Mouse (Mus musculus) kidney, embryonic 16.5 days (tissue): ENCODE results near the gene Gm28635. TPM values are rescaled to one million over a fixed set of nuclear protein-coding genes. Genes with fewer than 3 reads are reported as not detected.

ENCODE experiments used
- ATAC-seq: fragments of 200-750 bp; cut with Nextera tagmentation; 2 replicates; pipeline ENCODE4 v1.8.0; 2017; ENCODE audit warnings: moderate TSS enrichment; ENCODE audit not compliant: low FRiP score, low TSS enrichment
- H3K27ac ChIP-seq: fragments of 300-500 bp; sonication (generic); 2 replicates; pipeline ENCODE4 v1.5.1; 2014; ENCODE audit warnings: low read length
- H3K27me3 ChIP-seq: fragments of 300-500 bp; sonication (generic); 2 replicates; pipeline ENCODE4 v1.6.1; 2014; ENCODE audit warnings: low read length, control low read depth, mixed read lengths; ENCODE audit not compliant: insufficient read depth
- H3K36me3 ChIP-seq: fragments of 300-500 bp; sonication (generic); 2 replicates; pipeline ENCODE4 v1.6.1; 2014; ENCODE audit warnings: low read length, control low read depth, mixed read lengths; ENCODE audit not compliant: insufficient read depth
- H3K4me1 ChIP-seq: fragments of 300-500 bp; sonication (generic); 2 replicates; pipeline ENCODE4 v1.6.1; 2014; ENCODE audit warnings: low read length, control low read depth, mixed read lengths; ENCODE audit not compliant: insufficient read depth
- H3K4me2 ChIP-seq: fragments of 300-500 bp; sonication (generic); replicated peaks from 2 replicates; pipeline ENCODE4 v1.6.1; 2014; ENCODE audit warnings: low read depth, low read length
- H3K4me3 ChIP-seq: fragments of 300-500 bp; sonication (generic); 2 replicates; pipeline ENCODE4 v1.5.1; 2014; ENCODE audit warnings: mild to moderate bottlenecking, low read length
- H3K9ac ChIP-seq: fragments of 300-500 bp; sonication (generic); replicated peaks from 2 replicates; pipeline ENCODE4 v1.6.1; 2014; ENCODE audit warnings: low read length
- H3K9me3 ChIP-seq: fragments of 300-500 bp; sonication (generic); 2 replicates; pipeline ENCODE4 v1.6.1; 2016; ENCODE audit warnings: low read length, control low read depth
- WGBS: fragments of 180-500 bp; shearing (Covaris S2); extraction: QIAGEN DNeasy Blood & Tissue Kit; methylation state at CpG from one replicate; pipeline ENCODE4 v1.1.7; 2014; 5-methylcytosine and 5-hydroxymethylcytosine counted together
- polyA plus RNA-seq: library from polyadenylated mRNA; unstranded; fragments of >200 nt; fragmentation: Nextera tagmentation; extraction: Ambion mirVana; gene quantifications from 2 replicates; pipeline ENCODE4 v1.2.1, GENCODE M21; 2015

Gm28635 gene
- not detected in 2 replicates for polyA plus RNA-seq

- H3K9me3 ChIP-seq = no peaks in the 10 kb centered on the region
- H3K27me3 ChIP-seq = no peaks in the 10 kb centered on the region
- ATAC-seq = peak; percentile 100
- peak within 1 kb of the TSS; percentile 92 for H3K9ac ChIP-seq
- under 1% methylated on average over 44 of the region's 44 CpGs for WGBS
- peak within 1 kb of the TSS; percentile 97 for H3K4me3 ChIP-seq
- peaks cover 30% of the 10 kb centered on the region for H3K36me3 ChIP-seq
- peak within 1 kb of the TSS; percentile 84 for H3K4me2 ChIP-seq
- peaks cover 21% of the 10 kb centered on the region for H3K4me1 ChIP-seq
- peak within 1 kb of the TSS; percentile 76 for H3K27ac ChIP-seq
These were observed at the start of gene Gm28635, which contains the start of gene Med19 for GRCm38 (mm10) chr2:84677968-84678880. Gene Gm28635 (minus strand): TSS chr2:84678041. Gene Med19 (plus strand): TSS chr2:84678402.

GRCm38 (mm10) chr2:84727172-84727858 is 49.5 kb upstream of the Gm28635 start, which contains the start of gene Clp1:
Gene Clp1 (minus strand): TSS chr2:84727350.
- under 1% methylated on average over 39 of the region's 39 CpGs for WGBS
- Histone ChIP-seq H3K36me3 (peaks cover 18% of the 10 kb centered on the region), H3K9ac (peak within 1 kb of the TSS; percentile 69), H3K27me3 (no peaks in the 10 kb centered on the region), H3K27ac (peak within 1 kb of the TSS; percentile 89), H3K9me3 (no peaks in the 10 kb centered on the region), H3K4me3 (peak within 1 kb of the TSS; percentile 69), H3K4me2 (peak within 1 kb of the TSS; percentile 81), H3K4me1 (peaks cover 21% of the 10 kb centered on the region)
- ATAC-seq = peak; percentile 95

GRCm38 (mm10) chr2:84726716-84727115 is 48.9 kb upstream of the Gm28635 start:
- peak overlapping the region; percentile 81 for H3K4me2 ChIP-seq
- ATAC-seq = peak; percentile 32; the same call in 1 of the 2 replicates
- peaks cover 21% of the 10 kb centered on the region for H3K4me1 ChIP-seq
- 2% methylated on average over 9 of the region's 9 CpGs for WGBS
- H3K36me3 ChIP-seq = peaks cover 18% of the 10 kb centered on the region
- H3K4me3 ChIP-seq = peak overlapping the region; percentile 69
- H3K27ac ChIP-seq = no peak overlapping the region
- H3K9ac ChIP-seq = peak overlapping the region; percentile 69
- no peaks in the 10 kb centered on the region for H3K9me3 ChIP-seq
- no peaks in the 10 kb centered on the region for H3K27me3 ChIP-seq

GRCm38 (mm10) chr2:84725770-84726169 is 47.9 kb upstream of the Gm28635 start:
- Histone ChIP-seq H3K9ac (no peak overlapping the region), H3K4me1 (peaks cover 21% of the 10 kb centered on the region), H3K4me3 (no peak overlapping the region), H3K36me3 (peaks cover 24% of the 10 kb centered on the region), H3K27ac (no peak overlapping the region), H3K9me3 (no peaks in the 10 kb centered on the region), H3K4me2 (no peak overlapping the region), H3K27me3 (no peaks in the 10 kb centered on the region)
- 92% methylated on average over 10 of the region's 10 CpGs for WGBS
- ATAC-seq = no peak

- H3K9ac ChIP-seq = no peak overlapping the region
- H3K9me3 ChIP-seq = no peaks in the 10 kb centered on the region
- no peak overlapping the region for H3K4me3 ChIP-seq
- H3K4me2 ChIP-seq = no peak overlapping the region
- H3K4me1 ChIP-seq = peaks cover 21% of the 10 kb centered on the region
- no peak for ATAC-seq
- no peak overlapping the region for H3K27ac ChIP-seq
- peaks cover 24% of the 10 kb centered on the region for H3K36me3 ChIP-seq
- H3K27me3 ChIP-seq = no peaks in the 10 kb centered on the region
- WGBS = 96% methylated on average over 14 of the region's 14 CpGs
These were observed 46.0 kb upstream of the Gm28635 start for GRCm38 (mm10) chr2:84723856-84724255.

- H3K4me1 ChIP-seq = peaks cover 15% of the 10 kb centered on the region
- H3K4me2 ChIP-seq = no peak overlapping the region
- no peak overlapping the region for H3K9ac ChIP-seq
- no peaks in the 10 kb centered on the region for H3K27me3 ChIP-seq
- H3K27ac ChIP-seq = no peak overlapping the region
- no peak for ATAC-seq
- H3K9me3 ChIP-seq = no peaks in the 10 kb centered on the region
- H3K36me3 ChIP-seq = peaks cover 24% of the 10 kb centered on the region
- no peak overlapping the region for H3K4me3 ChIP-seq
- 77% methylated on average over 3 of the region's 3 CpGs for WGBS
These were observed 43.3 kb upstream of the Gm28635 start for GRCm38 (mm10) chr2:84721182-84721581.

- no peak overlapping the region for H3K9ac ChIP-seq
- WGBS = 89% methylated on average over 2 of the region's 2 CpGs
- no peaks in the 10 kb centered on the region for H3K27me3 ChIP-seq
- no peak for ATAC-seq
- H3K36me3 ChIP-seq = peaks cover 22% of the 10 kb centered on the region
- no peak overlapping the region for H3K4me2 ChIP-seq
- H3K27ac ChIP-seq = no peak overlapping the region
- no peaks in the 10 kb centered on the region for H3K9me3 ChIP-seq
- H3K4me3 ChIP-seq = no peak overlapping the region
- H3K4me1 ChIP-seq = peaks cover 11% of the 10 kb centered on the region
These were observed 42.9 kb upstream of the Gm28635 start for GRCm38 (mm10) chr2:84720718-84721117.

GRCm38 (mm10) chr2:84717357-84717756 is 39.5 kb upstream of the Gm28635 start:
- 90% methylated on average over 4 of the region's 4 CpGs for WGBS
- H3K27ac ChIP-seq = no peak overlapping the region
- no peak overlapping the region for H3K9ac ChIP-seq
- H3K36me3 ChIP-seq = 0 out of 2 replicates have a peak, but pooled peaks cover 6% of the 10 kb centered on the region
- no peaks in the 10 kb centered on the region for H3K9me3 ChIP-seq
- no peak overlapping the region for H3K4me3 ChIP-seq
- peaks cover 10% of the 10 kb centered on the region for H3K4me1 ChIP-seq
- no peaks in the 10 kb centered on the region for H3K27me3 ChIP-seq
- ATAC-seq = no peak
- H3K4me2 ChIP-seq = no peak overlapping the region

- H3K36me3 ChIP-seq = 0 out of 2 replicates have a peak, but pooled peaks cover 5% of the 10 kb centered on the region
- H3K27me3 ChIP-seq = no peaks in the 10 kb centered on the region
- H3K9ac ChIP-seq = peak overlapping the region; percentile 96
- no peak for ATAC-seq
- peak overlapping the region; percentile 97 for H3K27ac ChIP-seq
- peak overlapping the region; percentile 83 for H3K4me2 ChIP-seq
- no peaks in the 10 kb centered on the region for H3K9me3 ChIP-seq
- 33% methylated on average over 9 of the region's 9 CpGs for WGBS
- peak overlapping the region; percentile 97 for H3K4me3 ChIP-seq
- H3K4me1 ChIP-seq = peaks cover 10% of the 10 kb centered on the region
These were observed 38.8 kb upstream of the Gm28635 start for GRCm38 (mm10) chr2:84716423-84717355.
